Mouse (Mus musculus) adrenal gland, postnatal 10 days (tissue): ENCODE results near the gene Nipsnap3b. TPM values are rescaled to one million over a fixed set of nuclear protein-coding genes. Genes with fewer than 3 reads are reported as not detected.

ENCODE experiments used
- DNase-seq: peaks from one replicate; pipeline ENCODE4 v3.0.0; 2021; ENCODE audit warnings: mixed read lengths
- long read RNA-seq, 2 experiments: library from polyadenylated mRNA; stranded (forward); transcript quantifications; one replicate each; pipeline ENCODE4 v2.0.0; 2021
- total RNA-seq, 2 experiments: library from RNA; stranded (reverse); gene quantifications; 2 replicates each; pipeline ENCODE4 v1.2.3; 2021

Nipsnap3b gene
- total RNA-seq = 10 to 100 TPM; 43.7 to 52.2 TPM
- long read RNA-seq, experiment 1, transcript Nipsnap3b-201 (6 exons, 1,552 nt) = major isoform, 132 of 150 reads
- long read RNA-seq, experiment 1, partial matches to known transcripts = 5 of 150 reads
- long read RNA-seq, experiment 1, other reads (novel, unspliced or antisense) = 10 of 150 reads
- long read RNA-seq, experiment 2, transcript Nipsnap3b-201 (6 exons, 1,552 nt) = major isoform, 56 of 60 reads
- long read RNA-seq, experiment 2, partial matches to known transcripts = 0 of 60 reads
- long read RNA-seq, experiment 2, other reads (novel, unspliced or antisense) = 4 of 60 reads

DNA sequence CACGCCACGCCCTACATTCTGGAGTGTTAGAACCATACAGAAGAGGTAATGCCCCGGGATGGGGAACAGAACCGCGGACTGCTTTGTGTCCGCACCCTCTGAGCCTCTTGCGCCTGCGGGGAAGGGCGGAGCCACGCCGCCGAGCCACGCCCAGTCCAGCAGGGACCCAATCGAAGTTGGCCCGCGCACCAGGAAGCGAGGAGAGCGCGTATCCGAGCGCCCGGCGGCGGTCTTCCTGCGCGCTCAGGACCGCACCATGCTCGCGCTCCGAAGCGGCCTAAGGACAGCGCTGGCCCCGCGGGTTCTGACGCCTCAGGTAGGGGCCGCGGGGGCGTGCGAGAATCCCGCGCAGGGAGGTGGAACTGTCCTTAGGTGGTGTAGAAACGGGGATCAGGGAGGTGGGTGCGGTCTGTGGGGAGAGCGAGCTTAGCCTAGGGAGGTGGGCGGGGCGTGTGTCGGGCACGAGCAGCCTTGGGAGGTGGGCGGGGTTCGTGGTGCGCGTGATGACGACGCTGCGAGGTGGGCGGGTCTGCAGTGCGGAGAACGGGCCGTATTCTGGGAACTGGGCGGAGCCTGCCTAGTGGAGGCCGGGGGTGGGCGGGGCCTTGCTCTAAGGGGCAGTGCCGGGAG, at the start of gene Nipsnap3b:
Gene Nipsnap3b (plus strand): TSS at position 149 of the 630 bp plus-strand sequence.
- peak; percentile 98 for DNase-seq

DNA sequence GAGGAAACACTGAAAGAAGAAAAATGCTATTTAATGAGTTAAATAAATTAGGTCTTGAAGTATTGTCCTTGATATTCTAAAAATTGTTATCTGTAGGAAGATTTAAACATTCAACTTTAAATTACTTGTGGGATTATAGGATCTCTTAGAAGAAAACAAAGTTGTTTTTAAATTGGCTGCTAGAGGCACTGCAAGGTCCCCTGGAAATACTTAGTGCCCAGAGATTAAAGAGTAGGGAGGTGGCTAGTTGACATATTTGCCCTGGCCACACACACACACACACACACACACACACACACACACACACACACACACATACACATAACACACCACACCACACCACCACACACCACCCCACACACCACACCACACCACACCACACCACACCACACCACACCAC, 47.4 kb upstream of the Nipsnap3b start, which contains the start of gene Olfr270:
Gene Olfr270 (plus strand): TSS at position 301 of the 400 bp plus-strand sequence.
- DNase-seq = no peak

DNA sequence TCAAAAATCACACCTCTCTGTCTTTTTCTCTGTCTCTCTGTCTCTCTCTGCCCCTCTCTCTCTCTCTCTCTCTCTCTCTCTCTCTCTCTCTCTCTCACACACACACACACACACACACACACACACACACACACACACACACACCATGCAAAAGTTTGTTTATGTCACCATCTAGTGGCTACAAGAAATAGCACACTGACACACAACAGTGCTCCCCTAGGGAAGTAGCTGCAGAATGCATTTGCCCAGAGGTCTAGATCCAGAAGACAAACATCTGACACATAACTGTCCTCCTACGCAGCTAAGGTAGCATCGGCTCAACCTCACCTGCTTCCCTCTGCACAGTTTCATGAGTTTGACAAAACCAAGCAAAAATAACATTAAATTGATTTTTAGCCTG, 26.5 kb upstream of the Nipsnap3b start:
- no peak for DNase-seq

GRCm38 (mm10) chr4:52986266-52986665, 25.4 kb upstream of the Nipsnap3b start:
- no peak for DNase-seq

GRCm38 (mm10) chr4:52989248-52989647, 22.4 kb upstream of the Nipsnap3b start, which contains the start of gene Nipsnap3a:
TSS of gene Nipsnap3a (plus strand) at chr4:52989272.
- peak; percentile 12 for DNase-seq

GRCm38 (mm10) chr4:52999449-52999848, 12.2 kb upstream of the Nipsnap3b start:
- no peak for DNase-seq

DNA sequence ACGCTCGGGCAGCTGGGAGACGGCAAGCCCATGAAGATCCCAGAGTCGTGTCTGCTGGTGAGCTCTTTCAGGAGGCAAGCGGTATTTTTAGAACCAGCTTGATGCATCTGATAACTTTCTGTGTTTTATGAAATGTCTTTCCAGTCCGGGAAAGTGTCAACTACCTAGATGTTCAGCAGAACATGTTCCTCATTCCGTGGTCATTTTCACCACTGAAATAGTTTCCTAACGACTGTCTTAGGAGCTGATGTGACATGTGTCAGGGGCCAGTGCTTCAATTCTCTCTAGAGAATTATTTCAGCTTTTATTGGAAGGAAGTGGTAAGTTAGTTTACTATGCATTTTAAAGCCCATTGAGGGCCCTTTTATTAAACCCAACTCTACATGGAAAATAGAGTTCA, 11.5 kb upstream of the Nipsnap3b start:
- no peak for DNase-seq

GRCm38 (mm10) chr4:53009183-53009582, 2.5 kb upstream of the Nipsnap3b start:
- DNase-seq = no peak

- DNase-seq = no peak
Observed at GRCm38 (mm10) chr4:53009871-53010270, 1.8 kb upstream of the Nipsnap3b start.

DNA sequence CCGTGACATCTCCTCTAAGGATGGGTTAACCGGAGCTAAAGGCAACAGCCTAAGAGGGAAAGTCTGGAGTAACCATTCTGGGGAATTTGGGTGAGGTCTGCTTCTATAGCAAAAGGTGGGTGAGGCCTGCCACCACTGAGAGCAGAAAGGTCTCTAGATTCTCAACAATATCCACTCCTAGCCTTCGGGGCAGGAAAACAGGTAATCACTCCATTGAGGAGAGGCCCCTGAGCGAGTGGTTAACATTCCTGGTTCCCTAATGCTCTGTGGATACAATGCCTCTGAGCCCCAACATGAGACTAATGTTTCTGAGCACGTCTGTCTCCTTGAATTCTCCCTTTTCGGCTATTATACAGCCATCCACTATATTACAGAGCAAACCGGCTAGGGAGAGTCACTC, 2.7 kb downstream of the Nipsnap3b start:
- DNase-seq = no peak

DNA sequence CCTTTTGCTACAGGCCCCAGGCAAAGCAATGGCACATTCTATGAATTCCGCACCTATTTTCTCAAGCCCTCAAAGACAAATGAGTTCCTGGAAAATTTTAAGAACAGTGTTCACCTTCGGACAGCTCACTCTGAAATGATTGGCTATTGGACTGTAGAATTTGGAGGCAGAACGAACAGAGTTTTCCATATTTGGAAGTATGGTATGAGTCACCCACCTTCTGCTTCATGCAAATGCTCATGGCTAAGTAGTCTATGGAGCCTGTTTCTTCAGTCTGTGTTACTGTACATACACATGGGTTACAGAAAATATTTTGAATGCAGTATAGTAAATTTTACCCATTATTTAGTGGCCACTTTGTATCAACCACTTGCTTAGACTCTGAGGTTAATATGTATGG, 3.3 kb downstream of the Nipsnap3b start:
- no peak for DNase-seq

- DNase-seq = no peak
Observed at GRCm38 (mm10) chr4:53018392-53018791, 6.7 kb downstream of the Nipsnap3b start.

DNA sequence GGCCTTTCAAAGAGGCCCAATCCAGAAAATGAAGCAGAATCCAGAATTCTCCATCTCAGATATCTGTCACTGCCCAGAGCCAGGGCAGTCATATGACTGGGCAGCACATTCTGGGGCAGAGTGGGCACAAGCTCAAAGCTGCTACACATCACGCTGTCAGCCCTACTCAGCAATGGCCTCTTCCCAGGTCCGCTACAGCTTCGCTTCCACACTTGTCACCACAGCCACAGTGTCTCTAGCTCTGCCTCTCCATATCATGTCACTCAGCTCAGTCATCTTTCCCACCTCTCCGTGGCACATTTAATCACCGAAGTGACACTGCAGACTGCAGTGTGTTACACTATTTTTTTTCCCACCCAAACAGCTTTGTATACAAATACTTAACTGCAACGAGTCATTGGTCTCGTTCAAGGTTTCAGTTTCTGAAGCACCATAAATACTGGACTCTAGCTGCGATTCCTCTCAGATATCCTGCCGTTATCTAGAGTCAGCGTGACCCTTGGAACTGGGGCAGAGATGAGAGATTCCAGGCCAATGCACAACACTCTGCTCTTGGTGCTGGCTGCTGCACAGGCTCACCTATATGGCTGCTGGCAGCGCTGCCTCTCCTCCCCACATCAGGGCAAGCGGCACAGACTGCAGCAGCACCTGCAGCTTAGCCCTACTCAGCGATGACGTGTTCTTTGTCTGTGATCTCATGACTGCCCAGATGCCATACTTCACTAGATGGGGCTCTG, 11.7 kb downstream of the Nipsnap3b start:
- no peak for DNase-seq

GRCm38 (mm10) chr4:53024397-53024796, 12.7 kb downstream of the Nipsnap3b start:
- DNase-seq = no peak

DNA sequence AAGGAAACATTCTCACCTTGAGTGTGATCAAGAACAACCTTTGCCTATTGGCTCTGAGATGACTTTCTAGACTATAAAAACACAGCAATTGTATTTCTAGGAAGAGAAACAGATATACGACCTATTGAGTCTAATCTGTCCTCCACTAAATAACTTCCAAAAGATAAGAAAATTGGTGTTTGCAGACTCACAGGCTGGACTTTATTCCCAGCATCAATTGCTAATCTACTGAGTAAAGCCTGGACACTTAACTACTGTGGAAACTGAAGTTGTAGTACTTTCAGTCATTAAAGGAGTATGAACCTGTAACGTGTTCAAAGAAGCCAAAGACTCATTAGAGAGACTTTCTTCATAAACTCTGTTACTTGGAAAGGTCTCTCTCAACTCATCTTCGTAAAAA, 16.1 kb downstream of the Nipsnap3b start:
- no peak for DNase-seq

DNA sequence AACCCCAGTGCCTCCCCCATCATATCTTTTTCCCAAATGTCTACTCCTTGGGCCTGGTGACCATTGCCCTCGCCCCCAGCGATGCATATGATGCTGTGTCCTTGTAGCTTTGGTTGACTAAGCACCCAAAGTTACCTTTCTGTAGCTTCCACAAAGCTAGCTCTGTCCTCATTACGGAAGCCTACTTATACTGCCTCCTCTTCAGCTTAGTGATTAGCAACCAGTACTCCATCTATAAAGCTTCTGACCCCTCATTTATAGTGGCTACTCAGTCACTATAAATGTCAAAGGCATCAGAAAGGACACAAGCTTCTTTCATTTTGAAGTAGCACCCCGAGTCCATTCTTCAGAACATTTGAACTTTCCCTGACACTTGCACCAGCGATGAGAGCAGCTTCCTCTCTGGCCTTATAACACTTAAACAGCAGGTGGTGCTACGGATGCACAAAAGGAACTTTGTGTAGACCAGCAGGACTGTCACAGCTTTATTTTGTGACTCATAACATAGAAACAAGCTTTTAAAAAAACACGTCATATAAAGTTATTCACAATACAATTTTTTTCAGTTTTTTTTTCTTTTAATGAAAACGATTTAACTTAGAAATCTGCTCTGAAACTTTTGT, 18.8 kb downstream of the Nipsnap3b start:
- DNase-seq = no peak

DNA sequence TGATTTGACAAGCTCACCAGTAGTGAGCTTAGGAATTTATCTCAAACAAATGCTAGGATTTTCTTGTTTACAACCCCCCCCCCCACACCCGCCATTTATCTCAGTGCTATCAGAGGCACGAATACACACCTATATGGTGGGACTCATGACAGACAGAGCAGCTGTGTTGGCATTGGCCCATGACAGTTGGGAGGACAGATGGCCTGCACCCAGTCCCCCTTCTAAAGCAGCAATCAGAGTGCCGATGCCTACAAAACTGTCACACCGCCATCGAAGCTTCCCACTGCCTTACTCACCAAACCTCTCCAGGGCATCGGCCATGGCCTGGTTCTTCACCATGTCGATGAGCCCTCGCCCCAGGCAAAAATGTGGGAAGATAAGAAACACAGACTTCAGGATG, 32.1 kb downstream of the Nipsnap3b start:
- DNase-seq = no peak

DNA sequence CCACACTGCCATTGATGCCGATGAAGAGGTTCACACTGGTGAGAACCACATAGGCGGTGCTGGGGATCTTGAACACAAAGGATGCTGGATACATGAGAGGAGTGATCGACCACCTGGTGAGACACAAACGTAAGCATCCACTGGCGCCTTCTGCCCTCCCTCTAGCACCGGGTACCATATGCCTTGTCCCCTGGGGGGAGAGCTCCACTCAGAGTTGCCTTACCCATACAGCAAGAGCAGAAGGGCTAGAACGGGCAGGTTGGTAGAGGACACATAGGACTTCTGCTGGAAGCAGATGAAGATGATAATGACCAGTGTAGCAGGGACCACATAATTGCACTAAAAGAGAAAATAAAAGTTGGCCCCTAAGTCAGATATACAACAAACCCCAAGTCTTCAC, 34.1 kb downstream of the Nipsnap3b start:
- DNase-seq = no peak

DNA sequence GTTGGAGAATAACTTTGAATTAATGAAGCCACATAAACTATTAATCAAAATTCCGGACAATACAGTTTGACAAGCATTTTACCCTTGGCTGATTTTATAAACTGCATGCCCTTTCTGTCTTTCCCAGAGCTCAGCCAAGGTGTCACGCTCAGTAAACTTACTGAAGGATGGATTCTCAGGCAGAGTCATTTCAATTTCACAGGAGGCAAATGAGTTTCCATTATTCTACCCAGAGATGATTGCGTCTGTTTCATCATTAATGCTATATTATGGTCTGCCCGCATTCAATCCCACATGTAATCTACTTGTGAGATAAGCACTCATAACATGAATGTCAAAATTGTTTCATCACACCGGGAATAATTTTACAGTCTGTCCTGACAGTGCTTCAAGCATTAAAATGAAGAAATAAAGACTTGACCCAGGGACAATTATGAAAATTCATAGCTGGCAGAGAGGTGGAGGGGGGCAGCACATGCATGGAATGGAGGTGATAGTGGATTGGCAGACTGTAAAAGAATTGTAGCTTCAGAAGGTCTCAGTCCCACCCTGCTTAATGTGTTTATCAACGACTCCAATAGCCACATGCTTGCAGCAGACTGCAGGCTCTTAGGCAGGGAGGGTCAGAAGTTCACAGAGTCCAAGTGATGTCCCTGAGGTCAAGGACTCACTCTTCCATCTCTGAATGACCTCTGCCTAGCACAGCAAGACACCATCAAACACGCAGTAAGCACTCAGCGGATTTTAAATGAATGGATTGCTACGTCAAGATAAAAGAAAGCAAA, 34.8 kb downstream of the Nipsnap3b start:
- DNase-seq = no peak

GRCm38 (mm10) chr4:53062301-53063008, 50.8 kb downstream of the Nipsnap3b start:
- DNase-seq = no peak
